Mouse (Mus musculus): Measurements from ENCODE around the gene Olfr658.

Olfr658 gene

DNA sequence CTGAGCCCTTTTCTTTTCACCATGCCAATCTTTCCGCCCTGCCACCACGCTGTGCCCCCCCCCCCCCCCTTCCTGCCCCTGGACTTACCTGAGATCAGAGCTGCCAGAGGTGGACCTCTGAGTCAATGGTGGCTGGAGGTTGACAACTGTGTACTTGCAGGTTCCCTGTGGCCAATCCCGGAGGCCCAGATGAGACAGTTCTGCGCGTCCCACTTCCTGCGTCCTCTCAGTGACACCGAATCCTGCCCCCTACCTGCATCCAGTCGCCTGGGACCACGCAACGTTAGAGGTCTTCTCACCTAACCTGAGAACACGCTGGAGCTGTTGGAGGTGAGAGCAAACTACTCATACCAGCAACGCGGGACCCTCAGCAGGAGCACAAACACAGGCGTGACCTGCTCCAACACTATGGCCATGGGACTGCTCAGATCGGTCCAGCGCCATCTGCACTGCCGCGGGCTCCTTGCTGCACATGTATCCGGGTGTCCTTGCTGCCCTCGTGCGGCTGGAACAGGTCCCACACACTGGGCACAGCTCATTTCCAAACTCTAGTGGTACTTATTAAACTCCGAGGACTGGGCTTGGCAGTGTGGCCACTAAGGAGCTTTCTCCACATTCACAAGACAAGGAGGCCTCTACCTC, at the start of gene Olfr658:
Gene Olfr658, minus strand, starts transcription at position 465 of the 642 bp plus-strand sequence.
- in situ Hi-C loops (cut with MboI, MseI), result no loop called here

DNA sequence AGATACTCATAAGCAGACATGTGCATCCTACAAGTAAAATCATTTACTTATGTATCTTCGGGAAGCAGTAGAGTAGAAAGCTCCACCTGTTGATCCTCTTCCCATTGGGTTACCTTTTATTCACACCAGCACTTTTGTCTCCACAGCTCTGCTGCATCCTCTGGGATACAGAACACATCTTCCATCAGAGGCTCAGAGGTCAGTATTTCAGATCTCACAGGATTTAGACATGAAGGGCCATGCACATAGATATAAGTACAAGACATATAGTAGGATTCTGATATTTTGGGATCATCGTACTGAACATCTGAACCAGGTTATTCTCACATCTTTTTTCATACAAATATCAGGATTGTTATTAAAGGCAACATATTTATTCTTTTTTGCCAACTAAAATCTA, 39.1 kb upstream of the Olfr658 start, which contains the start of gene Olfr661:
Gene Olfr661, plus strand, starts transcription at position 301 of the 400 bp plus-strand sequence.
- in situ Hi-C loops (cut with MboI, MseI), result no loop called here

GRCm38 (mm10) chr7:104666453-104666852, 19.3 kb upstream of the Olfr658 start, which contains the start of gene Olfr659:
Olfr659 (plus strand) TSS chr7:104666753.
- in situ Hi-C loops (cut with MboI, MseI), result no loop called here

DNA sequence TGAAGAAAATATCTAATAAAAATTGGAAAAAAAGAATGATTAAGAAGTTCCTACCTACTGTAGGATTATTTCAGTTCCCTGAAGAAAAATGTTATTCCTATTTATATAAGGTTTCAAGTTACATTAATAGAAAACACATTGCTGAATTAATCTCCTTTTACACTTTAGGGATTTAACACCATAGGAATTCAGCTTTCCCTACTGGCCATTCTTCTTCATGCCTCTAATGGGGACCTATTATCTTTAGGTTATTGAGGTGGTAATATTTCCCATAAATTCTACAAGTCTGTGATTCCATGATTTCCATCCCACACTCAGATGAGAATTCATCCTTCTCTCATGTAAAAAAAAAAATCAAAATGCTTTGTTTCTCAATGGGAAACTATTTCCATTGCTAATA, 22.6 kb downstream of the Olfr658 start, which contains the start of gene Olfr657:
Gene Olfr657, plus strand, starts transcription at position 301 of the 400 bp plus-strand sequence.
- in situ Hi-C loops (cut with MboI, MseI), result no loop called here

GRCm38 (mm10) chr7:104613655-104614054, 33.5 kb downstream of the Olfr658 start, which contains the start of gene Olfr656:
Olfr656 (plus strand) TSS chr7:104613955.
- in situ Hi-C loops (cut with MboI, MseI), result no loop called here

- in situ Hi-C loops (cut with MboI, MseI), result loop anchor here (5.0 kb wide), 4 partner anchors 102 to 402 kb away; partner anchors contain the start of gene Trim30b
Observed at GRCm38 (mm10) chr7:104604727-104605126, 42.4 kb downstream of the Olfr658 start.

- in situ Hi-C loops (cut with MboI, MseI), result loop anchor here (5.0 kb wide), 3 partner anchors 101 to 236 kb away; partner anchors contain the start of gene Trim30b
Observed at GRCm38 (mm10) chr7:104603173-104603572, 43.9 kb downstream of the Olfr658 start.

DNA sequence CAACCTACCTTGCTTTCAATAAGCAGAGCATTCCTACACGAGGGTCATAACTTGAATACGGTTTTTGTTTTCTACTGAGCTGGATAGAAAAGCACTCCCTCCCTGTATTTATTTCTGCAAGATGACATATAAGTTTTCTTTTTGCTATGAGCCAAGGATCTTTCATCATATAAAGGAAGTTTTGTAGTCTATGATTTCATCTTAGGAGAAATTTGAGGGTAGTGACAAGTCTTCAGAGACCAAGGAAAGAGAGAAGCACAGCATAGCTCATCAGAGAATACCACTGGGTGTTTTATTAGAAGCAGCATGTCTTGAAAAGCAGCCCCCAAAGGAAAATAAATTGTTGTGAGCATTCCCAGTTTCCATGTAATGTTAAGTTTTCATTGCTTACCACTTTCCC, 45.4 kb downstream of the Olfr658 start, which contains the start of gene Olfr655:
Gene Olfr655, minus strand, starts transcription at position 101 of the 400 bp plus-strand sequence.
- in situ Hi-C loops (cut with MboI, MseI), result loop anchor here (5.0 kb wide), 3 partner anchors 99 to 234 kb away; partner anchors contain the start of gene Trim30b

Measured in regulatory T cell (primary cell).